Mouse (Mus musculus) embryonic facial prominence, embryonic 10.5 days (tissue): ENCODE measurements around the gene Tas2r117. TPM values are rescaled to one million over a fixed set of nuclear protein-coding genes. Genes with fewer than 3 reads are reported as not detected.

Source experiments
- DNase-seq: peaks from one replicate; pipeline ENCODE4 v3.0.0-alpha.2; 2017; ENCODE audit warnings: low spot score
- H3K27ac ChIP-seq: fragments of 300-500 bp; sonication (generic); replicated peaks from 2 replicates; pipeline ENCODE4 v1.5.1; 2016; ENCODE audit warnings: mild to moderate bottlenecking
- H3K27me3 ChIP-seq: fragments of 300-500 bp; sonication (generic); replicated peaks from 2 replicates; pipeline ENCODE4 v1.6.1; 2016; ENCODE audit warnings: low read depth, mild to moderate bottlenecking; ENCODE audit not compliant: poor library complexity, severe bottlenecking
- H3K36me3 ChIP-seq: fragments of 300-500 bp; sonication (generic); replicated peaks from 2 replicates; pipeline ENCODE4 v1.6.1; 2016; ENCODE audit warnings: mild to moderate bottlenecking, moderate library complexity
- H3K4me1 ChIP-seq: fragments of 300-500 bp; sonication (generic); 2 replicates; pipeline ENCODE4 v1.6.1; 2016
- H3K4me3 ChIP-seq: fragments of 300-500 bp; sonication (generic); 2 replicates; pipeline ENCODE4 v1.5.1; 2016; ENCODE audit warnings: mild to moderate bottlenecking, moderate library complexity
- H3K9me3 ChIP-seq: fragments of 300-500 bp; sonication (generic); 2 replicates; pipeline ENCODE4 v1.6.1; 2016; ENCODE audit warnings: mild to moderate bottlenecking
- WGBS: fragments of 180-500 bp; shearing (Covaris S2); methylation state at CpG from one replicate; pipeline ENCODE4 v1.1.7; 2016; 5-methylcytosine and 5-hydroxymethylcytosine counted together
- polyA plus RNA-seq: library from polyadenylated mRNA; unstranded; fragments of >200 nt; fragmentation: Nextera tagmentation; extraction: Ambion mirVana; gene quantifications from 2 replicates; pipeline ENCODE4 v1.2.1, GENCODE M21; 2016

The Tas2r117 gene
- not detected in 2 replicates for polyA plus RNA-seq

GRCm38 (mm10) chr6:132802518-132802917, at the start of gene Tas2r117:
Gene Tas2r117 (plus strand): TSS chr6:132802818.
- no peak within 1 kb of the TSS for H3K27ac ChIP-seq
- 92% methylated on average over 1 of the region's 1 CpGs for WGBS

GRCm38 (mm10) chr6:132754430-132754829, 48.2 kb upstream of the Tas2r117 start, which contains the start of gene Tas2r124:
Gene Tas2r124 (plus strand): TSS chr6:132754730.
- no peaks in the 10 kb centered on the region for H3K36me3 ChIP-seq
- H3K27me3 ChIP-seq = no peaks in the 10 kb centered on the region
- no peaks in the 10 kb centered on the region for H3K4me1 ChIP-seq
- H3K4me3 ChIP-seq = no peak within 1 kb of the TSS
- no peaks in the 10 kb centered on the region for H3K9me3 ChIP-seq
- 85% methylated on average over 1 of the region's 1 CpGs for WGBS
- no peak for DNase-seq
- H3K27ac ChIP-seq = no peak within 1 kb of the TSS

More at GRCm38 (mm10) chr6:132802518-132802917, at the start of gene Tas2r117:
- no peak for DNase-seq
- H3K4me1 ChIP-seq = no peaks in the 10 kb centered on the region
- no peaks in the 10 kb centered on the region for H3K36me3 ChIP-seq
- no peak within 1 kb of the TSS for H3K4me3 ChIP-seq
- no peaks in the 10 kb centered on the region for H3K27me3 ChIP-seq
- H3K9me3 ChIP-seq = no peaks in the 10 kb centered on the region

DNA sequence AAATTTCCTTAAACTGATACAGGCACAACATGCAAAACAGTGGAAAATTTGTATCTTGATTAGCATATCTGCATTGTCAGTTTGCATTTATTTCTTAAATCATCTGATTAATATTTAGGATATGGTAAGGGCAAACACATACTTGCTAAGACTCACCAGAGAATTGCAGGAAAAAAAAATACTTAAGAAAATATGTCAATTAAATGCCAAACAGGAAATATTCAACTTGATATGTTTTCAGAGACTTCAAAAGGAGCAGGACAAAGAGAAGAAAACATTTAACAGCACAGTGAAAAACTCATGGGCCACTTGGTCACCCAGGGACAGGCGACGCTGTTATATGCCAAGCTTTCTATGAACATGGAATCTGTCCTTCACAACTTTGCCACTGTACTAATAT, 40.8 kb upstream of the Tas2r117 start, which contains the start of gene Tas2r102:
Gene Tas2r102 (plus strand): TSS at position 301 of the 400 bp plus-strand sequence.
- H3K27ac ChIP-seq = no peak within 1 kb of the TSS
- H3K4me3 ChIP-seq = no peak within 1 kb of the TSS
- H3K4me1 ChIP-seq = no peaks in the 10 kb centered on the region
- H3K27me3 ChIP-seq = no peaks in the 10 kb centered on the region
- no peaks in the 10 kb centered on the region for H3K9me3 ChIP-seq
- 93% methylated on average over 2 of the region's 2 CpGs for WGBS
- H3K36me3 ChIP-seq = no peaks in the 10 kb centered on the region
- DNase-seq = no peak

GRCm38 (mm10) chr6:132778062-132778461, 24.6 kb upstream of the Tas2r117 start, which contains the start of gene Tas2r136:
Gene Tas2r136 (minus strand): TSS chr6:132778162.
- no peak within 1 kb of the TSS for H3K4me3 ChIP-seq

GRCm38 (mm10) chr6:132795393-132795792, 7.2 kb upstream of the Tas2r117 start:
- DNase-seq = peak; percentile 42
- Histone ChIP-seq H3K27me3 (no peaks in the 10 kb centered on the region), H3K27ac (no peak overlapping the region; the same call in 1 of the 2 replicates), H3K4me3 (no peak overlapping the region), H3K9me3 (peaks cover 11% of the 10 kb centered on the region), H3K36me3 (no peaks in the 10 kb centered on the region), H3K4me1 (peaks cover 9% of the 10 kb centered on the region)
- WGBS = 31% methylated on average over 1 of the region's 1 CpGs

More at GRCm38 (mm10) chr6:132778062-132778461, 24.6 kb upstream of the Tas2r117 start, which contains the start of gene Tas2r136:
- Histone ChIP-seq H3K36me3 (no peaks in the 10 kb centered on the region), H3K4me1 (no peaks in the 10 kb centered on the region), H3K9me3 (no peaks in the 10 kb centered on the region), H3K27ac (no peak within 1 kb of the TSS), H3K27me3 (no peaks in the 10 kb centered on the region)
- DNase-seq = no peak

DNA sequence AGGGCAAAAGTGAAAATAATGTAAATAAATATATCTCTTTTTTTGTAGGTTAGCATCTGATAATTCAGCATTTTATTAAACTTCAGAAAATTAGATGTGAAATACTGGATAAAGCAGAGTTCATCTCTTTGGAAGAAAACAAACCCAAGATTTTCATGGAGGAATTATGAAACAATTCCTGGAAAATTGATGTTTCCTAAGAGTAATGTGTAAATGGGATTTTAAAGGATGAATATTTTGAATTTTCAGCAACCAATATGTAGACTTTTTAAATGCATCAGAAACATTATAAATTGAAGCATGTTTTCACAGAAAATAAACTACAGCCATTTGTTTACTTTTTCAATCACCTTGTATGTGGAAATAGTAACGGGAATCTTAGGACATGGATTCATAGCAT, 44.2 kb downstream of the Tas2r117 start, which contains the start of gene Tas2r123:
Gene Tas2r123 (plus strand): TSS at position 301 of the 400 bp plus-strand sequence.
- no peak for DNase-seq
- Histone ChIP-seq H3K9me3 (no peaks in the 10 kb centered on the region), H3K4me1 (no peaks in the 10 kb centered on the region), H3K27ac (no peak within 1 kb of the TSS), H3K27me3 (no peaks in the 10 kb centered on the region), H3K4me3 (no peak within 1 kb of the TSS), H3K36me3 (no peaks in the 10 kb centered on the region)
- 89% methylated on average over 1 of the region's 1 CpGs for WGBS

Other genes starting within 250 kb of the Tas2r117 start
- gene Prh1, start 233.0 kb upstream of the Tas2r117 start, polyA plus RNA-seq = not detected in 2 replicates
- not detected in 2 replicates for gene Prp2, start 206.9 kb upstream of the Tas2r117 start, polyA plus RNA-seq
- not detected in 2 replicates for gene A630073D07Rik, start 151.3 kb upstream of the Tas2r117 start, polyA plus RNA-seq
- gene Tas2r120, start 145.9 kb upstream of the Tas2r117 start, polyA plus RNA-seq = not detected in 2 replicates
- gene Tas2r121, start 101.8 kb upstream of the Tas2r117 start, polyA plus RNA-seq = not detected in 2 replicates
- gene Tas2r122, start 90.9 kb upstream of the Tas2r117 start, polyA plus RNA-seq = not detected in 2 replicates
- not detected in 2 replicates for gene Tas2r115, start 64.8 kb upstream of the Tas2r117 start, polyA plus RNA-seq
- not detected in 2 replicates for gene Tas2r124, start 48.1 kb upstream of the Tas2r117 start, polyA plus RNA-seq
- gene Tas2r102, start 40.7 kb upstream of the Tas2r117 start, polyA plus RNA-seq = not detected in 2 replicates
- not detected in 2 replicates for gene Tas2r136, start 24.7 kb upstream of the Tas2r117 start, polyA plus RNA-seq
- gene Tas2r123, start 44.3 kb downstream of the Tas2r117 start, polyA plus RNA-seq = not detected in 2 replicates
- not detected in 2 replicates for gene Tas2r116, start 52.6 kb downstream of the Tas2r117 start, polyA plus RNA-seq
- not detected in 2 replicates for gene Tas2r110, start 65.2 kb downstream of the Tas2r117 start, polyA plus RNA-seq
- not detected in 2 replicates for gene Tas2r113, start 90.2 kb downstream of the Tas2r117 start, polyA plus RNA-seq
- gene Tas2r125, start 106.8 kb downstream of the Tas2r117 start, polyA plus RNA-seq = not detected in 2 replicates
- gene Tas2r129, start 148.3 kb downstream of the Tas2r117 start, polyA plus RNA-seq = not detected in 2 replicates
- gene Tas2r131, start 155.1 kb downstream of the Tas2r117 start, polyA plus RNA-seq = not detected in 2 replicates
- not detected in 2 replicates for gene Tas2r109, start 178.1 kb downstream of the Tas2r117 start, polyA plus RNA-seq
- gene Tas2r103, start 234.3 kb downstream of the Tas2r117 start, polyA plus RNA-seq = not detected in 2 replicates